Mouse (Mus musculus) CD4-positive naive resting alpha-beta T cell, adult 76 days (primary cell): Measurements from ENCODE around the gene Itgae. TPM values are rescaled to one million over a fixed set of nuclear protein-coding genes. Genes with fewer than 3 reads are reported as not detected.

Source experiments
- total RNA-seq: library from RNA; stranded (reverse); gene quantifications from one replicate; pipeline ENCODE4 v1.2.4, GENCODE M21; 2023

The Itgae gene
- total RNA-seq, result 1.4 TPM

DNA sequence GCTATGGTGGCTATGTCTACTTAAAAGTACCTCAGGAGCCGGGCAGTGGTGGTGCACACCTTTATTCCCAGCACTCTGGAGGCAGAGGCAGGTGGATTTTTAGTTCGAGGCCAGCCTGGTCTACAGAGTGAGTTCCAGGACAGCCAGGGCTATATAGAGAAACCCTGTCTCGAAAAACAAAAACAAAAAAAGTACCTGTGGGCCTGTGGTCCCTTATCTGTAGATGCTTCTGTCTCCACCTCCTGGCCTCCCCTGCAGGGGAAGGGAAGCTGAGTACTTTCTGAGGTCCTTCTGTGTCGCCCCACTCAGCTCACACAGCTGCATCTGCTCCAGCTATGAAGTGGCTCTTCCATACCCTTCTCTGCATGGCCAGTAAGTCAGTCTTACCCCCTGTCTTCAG is at the start of gene Itgae:
Gene Itgae (plus strand): TSS at position 301 of the 400 bp plus-strand sequence.

DNA sequence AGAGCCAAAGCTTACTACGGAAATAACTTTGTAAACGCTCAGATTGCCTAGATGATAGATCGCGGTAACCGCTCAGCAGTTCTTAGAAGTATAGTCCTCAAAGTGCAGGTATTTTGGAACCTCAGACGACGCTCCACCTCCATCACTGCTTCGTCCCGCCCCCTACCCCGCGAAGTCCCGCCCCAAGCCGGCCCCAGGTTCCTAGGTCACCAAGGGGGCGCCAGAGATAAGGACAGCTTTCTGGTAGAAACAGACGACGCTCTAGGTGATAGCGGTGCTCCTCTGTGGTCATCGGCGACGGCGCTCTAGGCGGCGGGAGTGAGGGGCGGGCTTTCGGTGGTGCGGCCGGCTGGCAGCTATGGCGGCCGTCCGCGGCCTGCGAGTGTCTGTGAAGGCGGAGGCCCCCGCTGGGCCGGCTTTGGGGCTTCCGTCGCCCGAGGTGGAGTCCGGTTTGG is 42.8 kb upstream of the Itgae start, which contains the start of gene Ncbp3:
Gene Ncbp3 (plus strand): TSS at position 242 of the 455 bp plus-strand sequence.

DNA sequence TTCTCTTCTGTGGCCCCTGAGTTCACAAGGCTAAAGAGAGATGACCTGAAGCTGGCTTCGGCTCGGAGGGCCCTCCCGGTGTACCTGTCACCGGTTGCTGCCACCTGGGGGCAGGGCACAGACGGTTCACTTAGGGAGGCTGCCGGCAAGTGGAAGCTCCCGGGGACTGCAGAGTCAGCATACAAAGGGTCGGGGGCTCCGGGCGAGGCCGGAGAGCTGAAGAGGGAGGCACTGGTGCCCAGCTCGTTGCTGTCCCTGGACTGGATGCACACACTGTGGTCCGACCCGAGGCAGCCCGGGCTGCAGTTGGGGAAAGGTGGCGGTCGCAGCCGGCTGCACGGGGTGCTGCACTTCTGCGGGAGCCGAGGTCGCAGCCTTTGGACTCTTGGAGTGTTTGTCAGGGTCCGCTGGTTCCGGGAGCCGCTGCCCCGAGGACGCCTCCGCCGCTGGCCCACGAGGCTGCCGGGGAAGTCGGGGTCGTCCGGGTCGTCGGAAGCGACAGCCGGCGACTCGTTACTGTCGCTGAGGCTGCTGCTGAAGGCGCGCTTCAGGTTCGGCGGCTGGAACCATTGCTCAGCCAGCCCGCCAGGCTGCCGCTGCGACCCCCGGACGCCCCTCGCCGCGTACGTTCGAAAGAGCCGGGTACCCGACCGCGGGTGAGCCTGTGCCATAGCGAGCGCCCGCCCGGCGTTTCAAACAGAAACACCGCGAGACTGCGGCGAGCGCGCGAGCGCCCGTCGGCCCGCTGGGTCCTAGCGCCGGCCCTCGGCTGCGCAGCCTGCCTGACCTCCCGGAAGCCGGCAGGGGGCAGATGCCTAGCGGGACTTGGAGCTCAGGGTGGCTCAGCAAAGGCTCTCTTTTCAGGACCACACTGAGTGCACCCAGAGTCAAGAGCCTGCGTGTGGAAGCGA is 47.5 kb downstream of the Itgae start, which contains the start of gene Haspin:
Gene Haspin (minus strand): TSS at position 704 of the 911 bp plus-strand sequence.

DNA sequence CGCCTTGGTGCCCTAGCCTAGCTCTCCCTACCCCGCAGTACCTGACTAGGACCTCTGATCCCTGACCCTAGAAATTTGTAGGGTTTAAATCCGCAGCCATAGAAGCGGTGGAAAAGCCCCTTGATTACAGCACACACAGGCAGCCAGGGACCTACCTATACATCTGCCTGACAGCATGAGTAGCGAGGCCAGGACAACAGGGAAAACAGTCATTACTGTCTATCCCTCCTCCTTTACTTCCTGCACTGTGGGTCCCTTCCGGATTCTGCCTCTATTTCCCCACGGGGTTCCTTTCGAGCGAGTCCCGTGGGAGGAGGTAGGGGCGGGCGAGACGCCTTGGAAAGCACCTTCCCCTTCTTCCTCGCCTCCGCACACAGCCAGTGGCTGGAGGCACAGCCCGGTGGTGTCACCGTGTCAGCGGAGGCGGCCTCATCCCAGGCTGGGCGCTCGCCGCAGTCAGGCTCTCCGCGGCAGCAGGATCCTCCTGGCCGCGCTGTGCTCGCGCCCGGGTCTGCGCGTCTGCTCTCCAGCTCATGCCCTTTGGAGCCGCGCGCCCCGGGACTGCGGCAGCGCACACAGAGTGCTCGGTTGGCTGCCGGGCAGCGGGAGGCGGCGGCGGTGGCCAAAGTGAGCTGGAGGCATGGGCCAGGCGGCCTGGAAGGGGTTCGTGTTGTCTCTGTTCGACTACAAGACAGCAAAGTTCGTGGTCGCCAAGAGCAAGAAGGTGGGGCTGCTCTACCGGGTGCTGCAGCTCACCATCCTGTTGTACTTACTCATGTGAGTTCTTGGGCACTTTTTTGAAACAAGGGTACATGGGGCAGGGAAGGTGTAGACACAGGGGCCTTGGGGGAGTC is 69.8 kb downstream of the Itgae start, which contains the start of gene P2rx5:
Gene P2rx5 (plus strand): TSS at position 465 of the 854 bp plus-strand sequence.

DNA sequence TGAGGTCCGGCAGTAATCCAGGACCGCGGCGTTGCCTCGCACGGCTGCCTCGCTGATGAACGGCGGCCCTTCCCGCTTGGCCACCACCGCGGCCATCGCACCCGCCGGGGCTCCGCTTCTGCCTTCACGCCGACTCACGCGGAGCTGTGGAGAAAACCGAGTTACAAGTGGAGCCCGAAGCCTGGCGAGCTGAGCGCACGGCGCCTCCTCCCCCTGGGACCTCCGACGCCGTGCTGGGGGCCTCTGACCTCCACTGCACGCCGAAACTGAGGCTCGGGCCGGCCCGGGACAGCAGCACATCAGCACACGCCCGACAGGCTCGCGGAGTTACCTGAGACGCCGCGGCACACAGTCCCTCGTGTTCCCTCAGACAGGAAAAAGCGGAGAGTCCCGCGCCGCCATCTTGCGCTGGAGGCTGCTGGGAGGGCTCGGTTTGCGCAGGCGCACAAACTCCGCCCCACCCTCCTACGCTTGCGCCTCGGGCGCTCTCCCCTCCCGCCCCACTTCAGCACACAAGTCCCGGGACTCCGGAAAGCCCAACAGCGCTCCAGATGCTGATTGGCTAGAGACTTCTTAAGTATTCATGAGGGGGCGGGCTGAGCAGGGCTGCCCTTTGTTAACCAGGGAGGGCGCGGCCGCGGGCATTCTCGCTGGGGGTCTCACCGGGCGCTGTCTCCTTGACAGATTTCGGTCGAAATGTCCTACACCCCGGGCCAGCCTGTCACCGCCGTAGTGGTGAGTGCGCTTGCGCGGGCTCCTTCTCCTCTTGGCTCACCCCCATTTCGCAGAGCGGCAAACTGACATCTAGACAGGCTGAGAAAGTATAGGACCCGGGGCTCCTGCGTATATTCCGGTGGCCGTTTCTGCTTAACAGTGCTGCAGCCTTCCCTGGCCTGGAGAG is 86.5 kb downstream of the Itgae start, which contains the start of the genes Emc6 and Tax1bp3:
Gene Emc6 (minus strand): TSS at position 430 of the 901 bp plus-strand sequence.
Gene Tax1bp3 (plus strand): TSS at position 476 of the 901 bp plus-strand sequence.

Other genes starting within 250 kb of the Itgae start
- gene Atp2a3, start 129.4 kb upstream of the Itgae start, total RNA-seq, result 246 TPM
- gene P2rx1, start 91.5 kb upstream of the Itgae start, total RNA-seq, result 1.7 TPM
- gene Camkk1, start 71.6 kb upstream of the Itgae start, total RNA-seq, result 3.6 TPM
- 23.8 TPM for gene Ncbp3, start 42.8 kb upstream of the Itgae start, total RNA-seq
- gene Haspin, start 47.7 kb downstream of the Itgae start, total RNA-seq, result 2.1 TPM
- not detected for gene P2rx5, start 69.8 kb downstream of the Itgae start, total RNA-seq
- 50.9 TPM for gene Emc6, start 86.5 kb downstream of the Itgae start, total RNA-seq
- 7.9 TPM for gene Tax1bp3, start 86.5 kb downstream of the Itgae start, total RNA-seq
- gene Ctns, start 108.5 kb downstream of the Itgae start, total RNA-seq, result 22.3 TPM
- gene Shpk, start 108.9 kb downstream of the Itgae start, total RNA-seq, result 6.1 TPM
- gene Trpv1, start 143.7 kb downstream of the Itgae start, total RNA-seq, result not detected
- not detected for gene Trpv3, start 176.8 kb downstream of the Itgae start, total RNA-seq
- gene Aspa, start 239.0 kb downstream of the Itgae start, total RNA-seq, result 1.2 TPM
- gene Gm49340, start 239.2 kb downstream of the Itgae start, total RNA-seq, result not detected
- gene Spata22, start 239.2 kb downstream of the Itgae start, total RNA-seq, result not detected